Mouse (Mus musculus) hindbrain, embryonic 16.5 days (tissue): Measurements from ENCODE around the gene Ddb1. TPM values are rescaled to one million over a fixed set of nuclear protein-coding genes. Genes with fewer than 3 reads are reported as not detected.

Experiments
- ATAC-seq: fragments of 200-750 bp; cut with Nextera tagmentation; 2 replicates; pipeline ENCODE4 v1.8.0; 2017; ENCODE audit warnings: moderate TSS enrichment, moderate library complexity
- H3K27ac ChIP-seq: fragments of 300-500 bp; sonication (generic); 2 replicates; pipeline ENCODE4 v1.5.1; 2014; ENCODE audit warnings: low read depth, mild to moderate bottlenecking, control low read depth, low read length, moderate library complexity
- H3K27me3 ChIP-seq: fragments of 300-500 bp; sonication (generic); replicated peaks from 2 replicates; pipeline ENCODE4 v1.6.1; 2014; ENCODE audit warnings: low read length; ENCODE audit not compliant: control insufficient read depth, insufficient read depth
- H3K36me3 ChIP-seq: fragments of 300-500 bp; sonication (generic); 2 replicates; pipeline ENCODE4 v1.6.1; 2014; ENCODE audit warnings: mild to moderate bottlenecking, low read length, moderate library complexity, mixed read lengths; ENCODE audit not compliant: control insufficient read depth, insufficient read depth
- H3K4me1 ChIP-seq: fragments of 300-500 bp; sonication (generic); 2 replicates; pipeline ENCODE4 v1.6.1; 2014; ENCODE audit warnings: low read depth, low read length; ENCODE audit not compliant: control insufficient read depth, insufficient read depth
- H3K4me2 ChIP-seq: fragments of 300-500 bp; sonication (generic); 2 replicates; pipeline ENCODE4 v1.6.1; 2014; ENCODE audit warnings: mild to moderate bottlenecking, low read length, control low read depth, moderate library complexity
- H3K4me3 ChIP-seq: fragments of 300-500 bp; sonication (generic); 2 replicates; pipeline ENCODE4 v1.5.1; 2014; ENCODE audit warnings: mild to moderate bottlenecking, low read length, control low read depth, moderate library complexity
- H3K9ac ChIP-seq: fragments of 300-500 bp; sonication (generic); 2 replicates; pipeline ENCODE4 v1.6.1; 2014; ENCODE audit warnings: low read depth, mild to moderate bottlenecking, control low read depth, low read length, moderate library complexity
- H3K9me3 ChIP-seq: fragments of 300-500 bp; sonication (generic); 2 replicates; pipeline ENCODE4 v1.6.1; 2014; ENCODE audit warnings: mild to moderate bottlenecking, low read length, moderate library complexity; ENCODE audit not compliant: control insufficient read depth
- WGBS: fragments of 180-500 bp; shearing (Covaris S2); extraction: QIAGEN DNeasy Blood & Tissue Kit; methylation state at CpG from one replicate; pipeline ENCODE4 v1.1.7; 2014; 5-methylcytosine and 5-hydroxymethylcytosine counted together
- polyA plus RNA-seq: library from polyadenylated mRNA; unstranded; fragments of >200 nt; fragmentation: Nextera tagmentation; extraction: Ambion mirVana; gene quantifications from 2 replicates; pipeline ENCODE4 v1.2.1, GENCODE M21; 2015

Ddb1 gene
- polyA plus RNA-seq, 1 experiment from 2014 or later, result 203 TPM

DNA sequence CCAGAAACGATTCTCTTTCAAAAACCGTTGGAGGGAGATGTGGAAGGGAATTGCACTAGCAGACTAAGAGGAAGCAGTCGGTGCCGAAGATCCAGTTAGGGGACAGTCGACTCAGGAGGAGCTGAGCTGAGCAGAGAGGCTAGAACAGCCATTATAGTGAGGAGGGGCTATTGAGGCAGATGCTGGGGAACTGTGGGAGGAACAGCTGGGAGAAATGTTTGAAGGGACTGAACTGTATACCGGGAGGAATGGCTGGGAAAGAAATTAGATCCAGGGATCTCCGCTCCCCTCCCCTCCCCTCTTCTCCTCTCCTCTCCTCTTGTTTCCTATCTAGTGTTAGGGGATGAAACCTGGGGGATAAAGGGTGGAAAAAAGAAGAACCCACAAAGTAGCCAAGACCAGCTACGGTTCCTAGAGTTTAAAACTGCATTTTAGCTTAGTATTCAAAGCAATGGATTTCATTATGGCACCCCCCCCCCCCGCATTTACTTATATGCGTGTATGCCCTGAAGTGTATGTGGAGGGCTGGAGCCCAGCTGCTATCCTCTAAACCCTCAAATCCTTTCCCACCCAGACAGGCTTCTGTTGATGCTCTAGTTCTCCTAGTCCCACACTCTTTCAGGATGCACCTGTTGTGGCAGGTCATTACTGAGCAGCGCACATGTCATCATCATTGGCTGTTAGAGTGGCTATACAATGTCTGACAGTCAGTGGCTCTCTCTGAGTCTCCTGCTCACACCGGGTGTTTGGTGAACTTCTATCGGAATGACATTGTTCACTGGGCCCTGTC lies 35.7 kb downstream of the Ddb1 start:
- Histone ChIP-seq H3K4me3 (no peak overlapping the region), H3K27ac (no peak overlapping the region), H3K9me3 (no peaks in the 10 kb centered on the region), H3K9ac (no peak overlapping the region), H3K36me3 (no peaks in the 10 kb centered on the region), H3K27me3 (no peaks in the 10 kb centered on the region), H3K4me2 (no peak overlapping the region), H3K4me1 (peaks cover 3% of the 10 kb centered on the region; the same call in 1 of the 2 replicates)
- ATAC-seq, result no peak
- 49% methylated on average over 13 of the region's 13 CpGs for WGBS

DNA sequence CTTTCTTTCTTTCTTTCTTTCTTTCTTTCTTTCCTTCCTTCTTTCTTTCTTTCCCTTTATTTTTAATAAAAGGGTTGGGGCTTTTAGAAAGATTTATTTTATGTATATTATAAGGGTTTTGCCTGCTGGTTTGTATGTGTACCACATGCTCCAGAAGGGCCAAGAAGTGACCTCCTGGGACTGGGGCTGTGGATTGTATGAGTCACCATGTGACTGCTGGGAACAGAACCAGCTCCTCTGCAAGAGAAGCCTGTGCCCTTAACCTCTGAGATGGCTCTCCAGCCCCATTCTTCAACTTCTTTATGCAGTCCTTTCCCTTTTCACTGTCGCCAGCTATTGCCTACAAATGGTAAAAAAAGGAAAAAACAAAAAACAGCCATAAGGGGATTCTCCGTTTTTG lies 40.5 kb downstream of the Ddb1 start:
- Histone ChIP-seq H3K4me1 (no peaks in the 10 kb centered on the region), H3K9me3 (no peaks in the 10 kb centered on the region), H3K27ac (no peak overlapping the region), H3K9ac (no peak overlapping the region), H3K36me3 (no peaks in the 10 kb centered on the region), H3K27me3 (no peaks in the 10 kb centered on the region), H3K4me2 (no peak overlapping the region), H3K4me3 (no peak overlapping the region)
- no peak for ATAC-seq
- 84% methylated on average over 2 of the region's 2 CpGs for WGBS

DNA sequence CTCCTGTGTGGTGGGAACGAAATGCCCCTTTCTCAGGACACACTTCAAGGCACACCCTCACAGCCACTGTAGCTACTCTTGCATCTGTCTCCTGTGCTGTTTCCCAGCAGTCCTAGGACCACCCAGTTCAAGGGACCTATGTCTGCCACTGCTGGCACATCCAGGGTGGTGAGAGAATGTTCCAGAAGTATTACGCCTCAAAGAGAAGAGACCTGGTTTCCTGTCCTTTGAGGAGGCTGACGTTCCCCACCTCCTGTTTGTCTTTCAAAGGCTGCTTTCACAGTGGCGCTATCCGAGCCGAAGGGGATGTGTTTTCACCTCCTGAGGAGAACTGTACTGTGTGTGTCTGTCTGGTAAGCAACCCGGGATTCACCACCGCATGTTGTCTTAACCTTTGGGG lies 43.0 kb downstream of the Ddb1 start:
- no peaks in the 10 kb centered on the region for H3K27me3 ChIP-seq
- no peaks in the 10 kb centered on the region for H3K4me1 ChIP-seq
- WGBS, result 78% methylated on average over 8 of the region's 8 CpGs
- H3K4me2 ChIP-seq, result no peak overlapping the region
- H3K9ac ChIP-seq, result no peak overlapping the region
- no peak for ATAC-seq
- no peak overlapping the region for H3K27ac ChIP-seq
- no peak overlapping the region for H3K4me3 ChIP-seq
- H3K36me3 ChIP-seq, result no peaks in the 10 kb centered on the region
- H3K9me3 ChIP-seq, result no peaks in the 10 kb centered on the region

DNA sequence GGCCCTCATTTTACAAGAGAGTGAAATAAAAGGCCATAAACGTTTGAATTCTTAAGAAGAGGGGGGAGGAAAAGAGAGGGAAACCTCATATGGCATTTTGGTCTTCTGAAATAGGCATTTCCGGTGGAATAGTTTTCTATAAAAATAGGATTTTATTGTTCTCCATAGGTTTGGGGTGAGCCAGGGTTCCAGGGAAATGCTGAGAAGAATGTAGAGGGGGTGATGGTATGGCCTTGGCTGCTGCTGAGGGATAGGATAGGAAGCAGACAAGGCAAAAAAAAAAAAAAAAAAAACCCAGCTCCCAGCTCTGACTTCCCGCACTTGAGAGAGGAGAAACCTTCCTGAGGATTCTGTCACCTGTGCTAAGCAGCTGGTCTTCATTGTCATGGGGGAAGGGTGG lies 50.9 kb downstream of the Ddb1 start:
- no peak for ATAC-seq
- Histone ChIP-seq H3K4me2 (no peak overlapping the region), H3K4me1 (no peaks in the 10 kb centered on the region), H3K4me3 (no peak overlapping the region), H3K9me3 (no peaks in the 10 kb centered on the region), H3K27me3 (no peaks in the 10 kb centered on the region), H3K27ac (no peak overlapping the region), H3K36me3 (no peaks in the 10 kb centered on the region), H3K9ac (no peak overlapping the region)
- 59% methylated on average over 3 of the region's 3 CpGs for WGBS

DNA sequence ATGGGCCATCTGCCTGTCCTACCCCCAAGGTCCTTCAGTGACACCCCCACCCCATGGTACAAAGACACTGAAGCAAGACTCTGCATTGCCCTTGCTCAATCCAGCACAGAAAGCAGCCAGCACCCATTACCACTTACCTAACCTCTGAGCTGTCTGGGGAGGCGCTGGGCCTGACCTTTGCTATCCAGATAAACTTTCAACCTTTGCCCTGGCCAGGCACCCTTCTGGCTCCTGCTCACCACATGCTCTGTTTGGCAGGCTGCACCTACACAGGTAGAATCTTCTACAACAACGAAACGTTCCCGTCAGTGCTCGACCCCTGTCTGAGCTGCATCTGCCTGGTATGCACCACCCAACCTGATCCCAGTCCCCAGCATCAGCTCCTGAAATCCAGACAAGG lies 52.6 kb downstream of the Ddb1 start:
- WGBS, result 85% methylated on average over 5 of the region's 5 CpGs
- Histone ChIP-seq H3K4me3 (no peak overlapping the region), H3K27me3 (no peaks in the 10 kb centered on the region), H3K4me1 (no peaks in the 10 kb centered on the region), H3K27ac (no peak overlapping the region), H3K36me3 (no peaks in the 10 kb centered on the region), H3K4me2 (no peak overlapping the region), H3K9me3 (no peaks in the 10 kb centered on the region), H3K9ac (no peak overlapping the region)
- no peak for ATAC-seq

DNA sequence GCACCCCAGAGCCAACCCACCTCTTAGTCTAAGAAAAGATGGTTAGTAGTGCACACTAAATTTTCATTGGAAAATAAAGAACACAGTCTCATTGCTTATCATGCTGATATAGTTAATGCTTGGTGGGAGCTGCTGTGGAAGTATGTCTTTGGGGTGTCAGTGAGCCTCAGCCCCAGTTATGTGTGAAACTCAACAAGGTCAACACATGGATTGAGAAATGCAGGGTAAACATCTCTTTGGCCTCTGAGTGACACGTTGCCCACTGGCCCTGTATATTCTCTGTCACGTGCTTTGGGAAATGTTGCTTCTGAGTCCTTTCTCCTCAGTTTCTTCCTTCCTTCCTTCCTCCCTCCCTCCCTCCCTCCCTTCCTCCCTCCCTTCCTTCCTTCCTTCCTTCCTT lies 53.3 kb downstream of the Ddb1 start:
- H3K9me3 ChIP-seq, result no peaks in the 10 kb centered on the region
- H3K4me1 ChIP-seq, result no peaks in the 10 kb centered on the region
- no peak overlapping the region for H3K4me2 ChIP-seq
- no peaks in the 10 kb centered on the region for H3K27me3 ChIP-seq
- H3K9ac ChIP-seq, result no peak overlapping the region
- ATAC-seq, result no peak
- 80% methylated on average over 2 of the region's 2 CpGs for WGBS
- no peaks in the 10 kb centered on the region for H3K36me3 ChIP-seq
- H3K27ac ChIP-seq, result no peak overlapping the region
- no peak overlapping the region for H3K4me3 ChIP-seq

DNA sequence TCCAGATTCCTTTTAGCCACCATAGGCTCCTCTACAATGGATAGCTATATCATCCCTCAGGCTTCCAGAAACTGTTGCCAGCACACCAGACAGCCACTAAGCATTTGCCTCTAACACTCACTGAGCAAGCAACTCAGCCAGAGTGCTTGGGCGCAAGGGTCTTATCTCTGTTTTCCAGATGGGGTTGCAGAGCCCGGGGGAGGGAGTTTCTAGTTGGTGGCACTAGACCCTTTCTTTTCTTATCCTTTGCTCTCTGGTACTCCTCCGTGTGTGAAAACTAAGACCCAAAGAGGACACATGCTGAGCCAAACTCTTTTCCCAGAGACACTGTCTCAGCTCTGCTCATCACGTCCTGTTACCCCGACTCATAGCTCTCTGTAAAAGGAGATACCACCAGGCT lies 56.2 kb downstream of the Ddb1 start:
- H3K36me3 ChIP-seq, result no peaks in the 10 kb centered on the region
- H3K27me3 ChIP-seq, result no peaks in the 10 kb centered on the region
- no peak for ATAC-seq
- H3K27ac ChIP-seq, result no peak overlapping the region
- no peak overlapping the region for H3K4me3 ChIP-seq
- no peak overlapping the region for H3K4me2 ChIP-seq
- no peak overlapping the region for H3K9ac ChIP-seq
- no peaks in the 10 kb centered on the region for H3K9me3 ChIP-seq
- no peaks in the 10 kb centered on the region for H3K4me1 ChIP-seq
- 68% methylated on average over 5 of the region's 5 CpGs for WGBS

DNA sequence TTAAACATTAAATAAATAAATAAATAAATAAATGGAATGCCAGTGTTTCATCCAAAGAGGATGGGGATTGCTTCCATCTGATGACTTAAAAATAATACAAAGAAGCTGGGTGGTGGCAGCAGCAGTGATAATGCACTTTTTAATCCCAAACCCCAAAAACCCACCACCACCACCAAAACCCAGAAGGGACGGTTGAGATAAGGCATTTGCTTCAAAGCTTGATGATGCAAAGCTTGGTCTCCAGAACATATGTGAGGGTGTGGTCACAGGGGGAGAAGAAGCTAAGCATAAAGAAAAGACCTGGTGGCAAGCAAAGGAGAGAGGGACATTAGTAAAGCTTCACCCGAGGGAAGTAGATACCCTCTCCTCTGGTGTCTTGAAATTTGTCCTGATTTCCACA lies 56.8 kb downstream of the Ddb1 start:
- no peak overlapping the region for H3K27ac ChIP-seq
- H3K4me2 ChIP-seq, result no peak overlapping the region
- H3K4me3 ChIP-seq, result no peak overlapping the region
- 90% methylated on average over 2 of the region's 2 CpGs for WGBS
- H3K36me3 ChIP-seq, result no peaks in the 10 kb centered on the region
- no peaks in the 10 kb centered on the region for H3K9me3 ChIP-seq
- no peaks in the 10 kb centered on the region for H3K4me1 ChIP-seq
- no peak for ATAC-seq
- no peak overlapping the region for H3K9ac ChIP-seq
- no peaks in the 10 kb centered on the region for H3K27me3 ChIP-seq

DNA sequence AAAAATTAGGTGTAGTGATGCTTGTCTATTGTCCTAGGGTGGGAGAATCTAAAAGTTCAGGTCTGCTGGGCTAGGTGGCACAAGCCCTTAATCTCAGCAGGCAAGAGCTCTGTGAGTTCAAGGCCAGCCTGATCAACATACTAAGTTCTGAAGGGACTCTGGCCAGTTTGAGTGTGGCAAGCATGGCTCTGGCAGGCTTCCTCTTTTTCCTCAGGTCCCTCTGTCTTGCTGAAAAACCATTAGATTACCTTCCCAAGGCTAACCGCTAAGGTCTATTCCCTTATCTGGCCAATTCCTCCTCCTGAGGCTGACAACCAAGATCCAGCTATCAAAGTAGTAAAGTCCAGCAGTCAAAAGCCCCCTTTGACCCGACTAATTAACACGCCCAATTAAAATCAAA lies 57.5 kb downstream of the Ddb1 start:
- WGBS, result 78% methylated on average over 3 of the region's 3 CpGs
- no peaks in the 10 kb centered on the region for H3K4me1 ChIP-seq
- ATAC-seq, result no peak

More for the DNA sequence above, 57.5 kb downstream of the Ddb1 start:
- Histone ChIP-seq H3K9me3 (no peaks in the 10 kb centered on the region), H3K4me3 (no peak overlapping the region), H3K4me2 (no peak overlapping the region), H3K27ac (no peak overlapping the region), H3K9ac (no peak overlapping the region), H3K36me3 (no peaks in the 10 kb centered on the region), H3K27me3 (no peaks in the 10 kb centered on the region)
